Mouse (Mus musculus) small intestine, adult 2 months (tissue): ENCODE data around the gene Mmd2.

ENCODE experiments used
- CTCF ChIP-seq: fragments of 200-500 bp; IDR thresholded peaks from 2 replicates; pipeline ENCODE4 v1.5.1; 2012; ENCODE audit warnings: low read depth, mild to moderate bottlenecking, control low read depth, inconsistent platforms, low read length, moderate library complexity, mixed read lengths; ENCODE audit not compliant: insufficient replicate concordance, insufficient read length; ENCODE audit errors: extremely low read depth
- POLR2A ChIP-seq: fragments of 200-500 bp; IDR thresholded peaks from 2 replicates; pipeline ENCODE4 v1.6.1; 2012; ENCODE audit warnings: low read depth, mild to moderate bottlenecking, control low read depth, inconsistent platforms, low read length, moderate library complexity

- no peak for TF ChIP-seq CTCF
- no peak for TF ChIP-seq POLR2A
These were observed 10.8 kb downstream of the Mmd2 start for GRCm38 (mm10) chr5:142597648-142598390.
